Mouse (Mus musculus): ENCODE results near the gene Hps4. TPM values are rescaled to one million over a fixed set of nuclear protein-coding genes. Genes with fewer than 3 reads are reported as not detected.
"Not testable (repeated sequence)": the region's sequence is repeated elsewhere in the genome, so short reads cannot be mapped to it uniquely, and the experiment has no call there.

The Hps4 gene
- total RNA-seq (2021): 10 to 100 TPM; 32.8 to 37.2 TPM
- long read RNA-seq, experiment 1, partial matches to known transcripts: 4 of 12 reads
- long read RNA-seq, experiment 1, other reads (novel, unspliced or antisense): 3 of 12 reads
- long read RNA-seq, experiment 2, transcript Hps4-201 (14 exons, 2,836 nt): major isoform, 10 of 45 reads
- long read RNA-seq, experiment 2, transcript Hps4-202 (14 exons, 3,345 nt): minor isoform, 5 of 45 reads
- long read RNA-seq, experiment 2, partial matches to known transcripts: 22 of 45 reads
- long read RNA-seq, experiment 2, other reads (novel, unspliced or antisense): 8 of 45 reads

GRCm38 (mm10) chr5:112342463-112343204, at the start of gene Hps4, which contains the start of gene Srrd:
Gene Hps4, plus strand, starts transcription at chr5:112343083.
Gene Srrd, minus strand, starts transcription at chr5:112343040.
- peak; percentile 61 to 86 for DNase-seq (ENCODE audit: low spot score in 2 of 2)

GRCm38 (mm10) chr5:112293800-112294199, 49.1 kb upstream of the Hps4 start:
- no peak for DNase-seq (ENCODE audit: low spot score in 2 of 2)

GRCm38 (mm10) chr5:112294696-112295095, 48.2 kb upstream of the Hps4 start:
- DNase-seq (ENCODE audit: low spot score in 2 of 2): no peak

GRCm38 (mm10) chr5:112295162-112295561, 47.7 kb upstream of the Hps4 start:
- DNase-seq (ENCODE audit: low spot score in 2 of 2): no peak

GRCm38 (mm10) chr5:112295564-112295963, 47.3 kb upstream of the Hps4 start:
- DNase-seq (ENCODE audit: low spot score in 2 of 2): no peak

GRCm38 (mm10) chr5:112296404-112297181, 46.3 kb upstream of the Hps4 start:
- DNase-seq (ENCODE audit: low spot score in 2 of 2): no peak

GRCm38 (mm10) chr5:112297257-112297656, 45.6 kb upstream of the Hps4 start:
- no peak for DNase-seq (ENCODE audit: low spot score in 2 of 2)

GRCm38 (mm10) chr5:112298226-112298988, 44.5 kb upstream of the Hps4 start:
- DNase-seq (ENCODE audit: low spot score in 2 of 2): peak in 1 of 2 experiments; percentile 46

- no peak for DNase-seq (ENCODE audit: low spot score in 2 of 2)
Measured at GRCm38 (mm10) chr5:112299399-112299798, 43.5 kb upstream of the Hps4 start.

- DNase-seq (ENCODE audit: low spot score in 2 of 2): no peak
Measured at GRCm38 (mm10) chr5:112300112-112300511, 42.8 kb upstream of the Hps4 start.

GRCm38 (mm10) chr5:112300721-112301308, 42.1 kb upstream of the Hps4 start:
- DNase-seq (ENCODE audit: low spot score in 2 of 2): no peak

GRCm38 (mm10) chr5:112301694-112302093, 41.2 kb upstream of the Hps4 start:
- DNase-seq (ENCODE audit: low spot score in 2 of 2): no peak

GRCm38 (mm10) chr5:112302310-112302709, 40.6 kb upstream of the Hps4 start:
- DNase-seq (ENCODE audit: low spot score in 2 of 2): no peak

- DNase-seq (ENCODE audit: low spot score in 2 of 2): no peak
Measured at GRCm38 (mm10) chr5:112305842-112306241, 37.0 kb upstream of the Hps4 start.

GRCm38 (mm10) chr5:112313222-112313885, 29.5 kb upstream of the Hps4 start:
- no peak for DNase-seq (ENCODE audit: low spot score in 2 of 2)

- DNase-seq (ENCODE audit: low spot score in 2 of 2): no peak
Measured at GRCm38 (mm10) chr5:112316468-112316867, 26.4 kb upstream of the Hps4 start.

GRCm38 (mm10) chr5:112317328-112317727, 25.6 kb upstream of the Hps4 start:
- no peak for DNase-seq (ENCODE audit: low spot score in 2 of 2)

GRCm38 (mm10) chr5:112319343-112319742, 23.5 kb upstream of the Hps4 start:
- not testable (repeated sequence) for DNase-seq (ENCODE audit: low spot score in 2 of 2)

GRCm38 (mm10) chr5:112320379-112320778, 22.5 kb upstream of the Hps4 start:
- no peak for DNase-seq (ENCODE audit: low spot score in 2 of 2)

GRCm38 (mm10) chr5:112320936-112321335, 21.9 kb upstream of the Hps4 start:
- no peak for DNase-seq (ENCODE audit: low spot score in 2 of 2)

Measured in adrenal gland, postnatal 4 days (tissue).